Mouse (Mus musculus) thymus, postnatal 36 days (tissue): ENCODE results near the gene CN725425.

Source experiments
- DNase-seq, 2 experiments: peaks; one replicate each; pipeline ENCODE4 v3.0.0; 2022; ENCODE audit warnings: mixed read lengths in 2 of 2

CN725425 gene

DNA sequence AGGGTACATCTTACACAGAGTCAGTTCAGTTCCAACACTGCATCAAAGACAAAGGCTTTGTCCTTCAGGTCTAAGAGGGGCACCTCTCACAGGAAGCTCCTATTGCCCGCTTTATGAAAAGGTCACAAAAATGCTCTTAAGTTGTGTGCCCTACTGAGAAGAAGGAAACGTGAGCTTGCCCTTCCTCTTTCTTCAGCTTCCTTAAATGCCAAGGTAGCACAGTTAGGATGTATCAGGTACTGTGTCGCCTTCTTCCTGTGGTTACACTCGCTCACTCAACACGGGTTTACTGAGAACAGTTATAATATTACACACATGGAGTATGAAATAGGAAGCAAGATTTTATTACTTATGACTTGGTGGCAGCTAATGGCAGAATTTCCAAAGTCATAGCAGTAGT is 38.0 kb downstream of the CN725425 start:
- DNase-seq, result no peak

DNA sequence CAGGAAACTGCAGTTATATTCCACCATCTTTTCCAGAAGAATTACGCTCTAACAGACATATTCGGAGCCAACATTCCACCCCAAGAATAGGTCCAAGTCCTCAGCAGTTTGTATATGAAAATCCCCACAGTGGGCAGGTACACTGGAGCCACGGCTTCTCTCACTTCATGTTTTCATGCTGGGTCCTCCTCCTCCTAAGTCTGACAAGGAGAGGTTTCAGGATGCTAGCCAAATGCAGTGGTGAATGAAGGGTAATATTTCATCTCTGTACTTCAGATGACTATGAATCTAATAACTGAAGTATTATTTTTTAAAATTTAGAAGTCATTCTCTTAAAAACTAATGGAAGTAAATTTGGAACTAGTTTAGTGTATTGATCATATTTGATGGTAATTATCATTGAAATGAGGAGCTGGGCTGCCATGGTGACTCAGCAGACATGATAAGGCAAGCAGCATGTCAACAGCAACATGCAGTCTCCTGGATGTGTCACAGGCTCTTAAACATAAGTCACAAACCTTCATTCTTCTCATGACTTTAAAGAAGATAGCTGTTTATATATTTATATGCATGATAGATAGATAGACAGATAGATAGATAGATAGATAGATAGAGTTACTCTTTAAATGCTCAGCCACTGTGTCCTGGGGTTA is 41.5 kb downstream of the CN725425 start:
- DNase-seq, result no peak

DNA sequence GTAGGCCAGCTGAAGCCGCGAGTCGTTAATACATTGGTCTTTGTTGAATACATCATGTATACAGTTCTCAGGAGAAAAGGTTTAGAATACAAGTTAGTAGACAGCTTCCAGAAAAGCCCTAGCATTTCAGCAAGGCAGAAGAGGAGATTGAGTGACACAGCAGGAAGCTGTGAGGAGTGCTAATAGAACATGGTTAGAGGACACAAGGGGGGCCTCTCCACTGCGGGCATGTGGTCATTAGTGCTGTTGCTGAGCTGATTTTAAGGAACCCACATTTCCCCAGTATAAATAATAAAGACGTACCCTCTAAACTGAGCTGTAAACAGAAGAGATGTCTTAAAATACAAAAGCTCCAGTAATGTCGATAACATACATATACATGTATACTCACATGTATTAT is 51.5 kb downstream of the CN725425 start:
- DNase-seq, result no peak

DNA sequence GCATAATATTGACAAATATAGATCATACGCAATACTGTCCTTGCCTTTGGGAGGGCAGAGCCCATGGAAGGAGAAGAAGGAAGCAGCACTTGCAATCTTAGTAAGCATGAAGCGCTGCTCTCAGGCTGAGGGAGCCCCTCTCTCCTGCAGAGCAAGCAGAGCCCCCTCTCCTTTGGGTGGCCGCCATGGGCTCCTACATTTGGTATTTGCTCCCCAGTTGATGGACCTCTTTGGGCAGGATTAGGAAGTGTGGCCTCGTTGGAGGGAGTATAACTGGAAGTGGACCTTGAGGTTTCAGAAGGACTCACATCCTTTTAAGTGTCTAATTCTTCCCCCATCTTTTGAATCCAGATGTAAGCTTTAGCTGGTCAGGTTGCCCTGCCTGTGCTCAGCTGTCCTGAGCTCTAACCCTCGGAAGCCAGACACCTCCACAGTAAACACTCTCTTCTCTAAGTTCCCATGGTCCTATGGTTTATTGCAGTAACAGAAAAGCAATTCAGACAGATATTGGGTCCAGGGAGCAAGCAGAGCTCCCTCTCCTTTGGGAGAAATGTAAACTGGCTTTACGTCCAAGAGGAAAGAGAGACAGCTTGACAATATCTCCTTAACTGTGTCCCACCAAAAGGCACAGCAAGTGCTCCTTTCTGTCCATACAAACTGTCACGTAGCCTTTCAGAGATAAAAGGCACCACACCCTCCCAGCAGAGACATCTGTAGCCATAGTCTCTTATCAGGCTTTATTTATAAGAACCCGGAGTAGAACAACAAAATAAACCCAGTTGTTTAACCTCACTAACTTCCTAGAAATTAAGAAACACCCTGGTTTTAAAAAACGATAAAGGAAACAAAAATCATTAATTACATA is 52.5 kb downstream of the CN725425 start:
- DNase-seq, result no peak

DNA sequence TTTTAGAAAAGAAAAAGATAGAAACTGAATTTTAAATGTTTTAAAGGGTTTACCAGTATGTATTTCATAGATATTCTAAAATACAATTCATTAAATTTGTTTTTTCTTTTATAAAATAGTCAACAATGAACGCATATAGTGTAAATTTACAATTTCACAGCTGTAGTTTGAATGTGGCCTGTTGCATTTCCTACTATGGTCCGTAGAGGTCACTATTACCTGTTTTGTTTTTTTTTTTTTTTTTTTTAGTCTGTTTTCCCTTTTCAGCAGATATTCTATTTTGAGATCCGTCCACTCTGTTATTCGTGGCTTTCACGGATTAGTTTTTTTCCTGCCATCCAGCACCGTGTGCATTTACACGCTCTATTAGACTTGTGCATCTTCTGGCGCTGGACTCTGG is 53.7 kb downstream of the CN725425 start:
- no peak for DNase-seq

DNA sequence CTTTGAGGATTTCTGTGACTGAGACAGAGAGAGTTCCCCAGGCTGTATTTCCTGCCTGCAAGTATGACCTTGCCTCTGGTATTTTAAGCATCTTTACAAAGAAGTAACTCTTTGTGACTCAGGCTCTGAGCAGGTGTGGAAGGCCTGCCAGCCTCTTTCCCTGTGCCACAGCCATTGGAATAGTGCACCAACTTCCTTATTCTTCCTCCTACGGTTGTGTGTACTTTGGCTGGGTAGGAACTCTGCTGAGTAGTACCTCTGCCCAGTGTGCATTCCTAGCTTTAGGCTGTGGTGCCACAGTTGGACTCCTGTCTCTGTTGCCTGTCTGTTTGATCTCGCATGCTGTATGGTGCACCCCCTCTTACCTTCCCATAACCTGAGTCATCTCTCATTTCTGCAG is 56.0 kb downstream of the CN725425 start:
- no peak for DNase-seq

DNA sequence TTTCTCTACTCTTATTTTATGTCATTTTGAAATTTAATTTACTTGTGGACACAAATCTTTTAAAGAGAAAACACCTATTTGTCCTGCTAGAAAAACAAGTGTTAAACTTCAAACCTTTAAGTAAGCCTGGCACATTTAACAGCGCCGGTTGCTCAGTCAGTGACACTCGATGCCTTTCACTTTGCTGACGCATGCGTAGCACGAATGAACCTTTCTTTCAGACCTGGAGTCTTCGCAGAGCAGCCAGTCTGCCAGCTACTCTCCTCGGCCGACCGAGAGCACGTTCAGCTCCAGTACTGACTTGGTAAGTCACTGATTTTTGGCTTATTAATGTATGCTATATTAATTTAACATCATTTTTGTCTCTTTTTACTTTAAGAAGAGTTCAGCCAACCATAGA is 57.8 kb downstream of the CN725425 start:
- DNase-seq, result no peak

DNA sequence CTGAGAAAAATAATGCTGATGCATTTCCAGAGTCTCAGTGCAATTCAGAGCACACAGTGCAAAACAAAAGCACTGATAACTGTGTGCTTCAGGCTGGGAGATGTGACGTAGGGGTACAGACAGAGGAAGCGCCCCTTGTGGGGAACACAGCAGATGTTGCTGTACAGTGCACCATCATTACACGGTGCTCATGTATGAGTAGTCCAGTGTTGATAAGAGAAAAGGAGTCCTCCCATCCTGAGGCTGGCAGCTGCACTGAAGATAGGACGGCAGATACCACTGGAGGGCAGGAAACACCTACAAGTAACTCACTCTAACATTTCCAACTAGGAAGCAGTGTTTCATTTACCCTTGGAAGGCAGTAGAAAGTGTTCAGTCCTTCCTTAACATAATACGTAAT is 61.3 kb downstream of the CN725425 start:
- no peak for DNase-seq

DNA sequence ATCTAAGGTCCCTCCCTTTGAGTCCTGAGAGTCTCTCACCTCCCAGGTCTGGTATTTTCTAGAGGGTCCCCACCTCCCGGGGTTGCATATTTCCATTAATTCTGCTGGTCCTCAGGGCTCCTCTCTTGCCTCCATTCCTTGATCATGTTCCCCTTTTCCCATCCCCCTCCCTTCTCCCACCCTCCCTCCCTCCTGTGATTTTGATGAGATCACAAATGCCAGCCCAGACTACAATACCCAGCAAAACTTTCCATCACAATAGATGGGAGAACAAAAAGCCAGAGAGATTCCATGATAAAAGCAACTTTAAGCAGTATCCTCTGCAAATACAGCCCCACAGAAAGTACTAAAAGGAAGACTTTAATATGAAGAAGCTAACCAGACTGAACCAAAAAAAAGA is 64.6 kb downstream of the CN725425 start:
- DNase-seq, result no peak

DNA sequence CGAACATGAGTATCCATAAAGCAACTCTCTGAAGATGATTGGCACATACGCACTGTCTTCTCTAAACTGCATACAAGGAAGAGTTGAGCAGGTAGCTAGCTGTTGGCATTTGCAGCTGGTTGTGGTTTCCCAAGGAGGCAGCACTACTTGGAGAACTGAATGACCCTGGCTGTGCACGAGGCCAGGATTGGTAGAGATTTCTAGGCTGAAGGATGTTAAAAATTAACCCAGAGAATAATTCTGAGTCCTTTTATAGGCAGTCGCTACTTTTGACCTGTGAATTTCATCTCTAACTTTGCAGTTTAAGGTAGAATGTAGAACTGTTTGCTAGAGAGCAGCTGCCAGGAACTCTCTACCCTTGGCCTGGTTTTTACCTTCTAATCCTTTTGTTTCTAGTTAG is 69.2 kb downstream of the CN725425 start:
- no peak for DNase-seq

DNA sequence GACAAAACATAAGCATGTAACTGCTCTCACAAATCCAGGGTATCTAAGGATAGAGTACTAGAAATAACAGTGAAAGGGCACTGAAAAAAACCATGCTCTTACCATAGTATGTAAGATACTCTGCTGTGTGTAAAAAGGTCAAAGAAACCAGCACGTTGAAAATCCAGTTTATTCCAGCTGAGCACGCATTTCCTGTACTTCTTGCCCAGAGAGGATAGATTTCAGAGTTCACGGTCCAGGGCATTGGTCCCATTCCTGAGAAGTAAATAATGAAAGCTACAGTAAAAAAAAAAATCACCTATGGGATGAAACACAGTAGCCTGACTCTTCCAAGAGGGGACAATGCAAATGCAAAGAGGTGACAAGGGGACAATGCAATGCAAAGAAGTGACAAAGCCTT is 76.7 kb downstream of the CN725425 start:
- no peak for DNase-seq

DNA sequence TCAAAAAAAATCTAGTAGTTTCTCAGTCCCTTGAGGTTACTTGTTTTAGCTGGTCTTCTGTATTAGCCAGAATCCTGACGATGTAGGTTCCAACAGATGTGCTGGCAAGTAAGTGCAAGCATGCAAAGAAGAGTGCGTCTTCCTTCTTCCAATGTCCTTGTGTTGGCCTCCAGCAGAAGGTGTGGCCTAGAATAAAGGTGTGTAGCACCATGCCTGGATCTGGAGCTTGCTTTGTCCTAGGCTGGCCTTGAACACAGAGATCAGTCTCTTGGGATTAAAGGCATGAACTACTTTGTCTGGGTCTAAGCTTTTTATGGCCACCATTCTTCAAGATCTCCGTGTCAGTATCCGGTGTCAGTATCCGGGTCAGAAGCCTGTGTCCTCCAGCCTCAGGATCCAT is 80.3 kb downstream of the CN725425 start:
- DNase-seq, result no peak

DNA sequence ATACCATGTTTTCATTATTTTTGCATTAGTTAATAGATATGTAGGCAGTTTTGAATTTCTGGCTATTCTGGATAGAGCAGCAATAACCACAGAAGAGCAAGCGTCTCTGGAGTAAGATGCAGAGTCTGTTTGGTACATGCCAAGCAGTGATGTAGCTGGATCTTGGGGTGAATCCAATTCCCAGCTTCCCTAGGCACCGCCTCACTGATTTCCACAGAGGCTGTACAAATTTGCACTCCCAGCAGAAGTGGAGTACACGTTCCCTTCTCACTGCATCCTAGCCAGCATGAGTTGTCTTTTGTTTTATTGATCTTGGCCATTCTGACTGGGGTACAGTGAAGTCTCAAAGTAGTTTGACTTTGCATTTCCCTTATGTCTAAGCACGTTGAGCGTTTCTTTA is 82.2 kb downstream of the CN725425 start:
- no peak for DNase-seq

DNA sequence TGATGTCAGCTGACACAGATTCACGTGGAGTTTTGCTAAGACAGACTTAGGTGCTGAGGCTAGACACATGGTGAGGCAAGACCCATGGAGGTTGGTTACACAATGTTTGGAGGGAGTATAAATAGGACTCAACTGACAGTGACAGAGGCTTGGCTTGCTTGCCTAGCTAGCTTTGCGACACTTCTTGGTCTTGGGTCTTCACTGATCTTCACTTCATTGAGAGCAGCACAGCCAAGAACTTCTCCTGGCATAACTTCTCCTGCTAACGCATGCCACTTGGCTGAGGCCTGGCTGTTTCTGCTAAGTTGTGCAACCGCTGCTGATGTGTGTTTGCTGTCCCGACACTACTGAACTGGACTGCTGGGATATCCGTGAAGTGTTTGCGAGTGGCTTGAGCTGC is 83.5 kb downstream of the CN725425 start:
- DNase-seq, result no peak

DNA sequence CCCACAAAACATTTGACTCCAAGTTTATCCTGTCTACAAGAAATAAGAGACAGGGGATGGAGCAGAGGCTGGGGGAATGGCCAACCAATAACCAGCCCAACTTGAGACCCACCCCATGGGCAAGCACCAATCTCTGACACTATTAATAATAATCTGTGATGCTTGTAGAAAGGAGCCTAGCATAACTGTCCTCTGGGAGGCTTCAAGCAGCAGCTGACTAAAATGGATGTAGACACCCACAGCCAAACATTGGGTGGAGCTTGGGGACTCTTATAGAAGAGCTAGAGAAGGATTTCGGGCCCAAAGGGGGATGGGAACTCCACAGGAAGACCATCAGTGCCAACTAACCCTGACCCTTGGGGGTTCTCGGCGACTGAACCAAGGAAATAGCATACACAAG is 84.1 kb downstream of the CN725425 start:
- DNase-seq, result no peak

DNA sequence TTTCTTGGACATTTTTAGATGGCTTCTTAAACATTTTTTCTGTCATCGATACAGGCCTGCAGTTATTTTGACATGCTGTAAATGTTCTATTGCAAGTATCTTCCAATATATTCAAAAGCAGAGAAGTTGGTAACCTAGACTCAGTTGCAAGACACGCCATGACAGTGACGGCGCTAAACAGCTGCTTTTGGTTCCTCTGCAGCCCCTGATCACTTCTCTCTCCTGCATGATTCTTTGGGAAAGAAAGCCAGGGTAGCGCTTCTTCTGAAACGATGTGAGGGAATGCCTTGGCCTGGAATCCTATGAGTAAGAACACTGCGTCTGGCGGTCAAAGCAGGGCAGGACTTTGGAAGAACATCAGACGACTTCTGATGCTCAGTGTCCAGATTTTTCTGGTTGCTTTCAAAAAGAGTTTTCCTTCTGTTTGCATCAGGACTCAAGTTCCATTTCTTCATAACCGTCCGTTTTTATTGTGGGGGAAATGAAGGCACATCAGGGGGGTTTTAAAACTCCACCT is 100.1 kb downstream of the CN725425 start:
- DNase-seq, result no peak

DNA sequence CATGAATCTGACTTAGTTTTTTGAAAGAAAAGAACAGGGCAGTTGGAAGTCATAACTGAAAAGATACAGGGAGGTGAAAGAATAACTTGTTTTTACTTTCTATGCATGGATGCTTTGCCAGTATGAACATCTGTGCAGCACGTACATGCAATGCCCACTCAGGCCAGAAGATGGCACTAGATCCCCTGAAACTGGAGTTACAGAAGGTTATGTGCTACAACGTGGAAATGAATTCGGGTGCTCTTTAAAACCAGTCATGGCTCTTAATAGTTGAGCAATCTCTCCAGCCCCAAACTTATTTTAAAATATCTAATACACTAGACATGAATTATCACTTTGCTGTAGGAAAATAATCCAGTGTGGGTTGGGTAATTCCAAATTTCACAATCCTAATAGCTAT is 102.1 kb downstream of the CN725425 start:
- peak; percentile 51 to 63 for DNase-seq

DNA sequence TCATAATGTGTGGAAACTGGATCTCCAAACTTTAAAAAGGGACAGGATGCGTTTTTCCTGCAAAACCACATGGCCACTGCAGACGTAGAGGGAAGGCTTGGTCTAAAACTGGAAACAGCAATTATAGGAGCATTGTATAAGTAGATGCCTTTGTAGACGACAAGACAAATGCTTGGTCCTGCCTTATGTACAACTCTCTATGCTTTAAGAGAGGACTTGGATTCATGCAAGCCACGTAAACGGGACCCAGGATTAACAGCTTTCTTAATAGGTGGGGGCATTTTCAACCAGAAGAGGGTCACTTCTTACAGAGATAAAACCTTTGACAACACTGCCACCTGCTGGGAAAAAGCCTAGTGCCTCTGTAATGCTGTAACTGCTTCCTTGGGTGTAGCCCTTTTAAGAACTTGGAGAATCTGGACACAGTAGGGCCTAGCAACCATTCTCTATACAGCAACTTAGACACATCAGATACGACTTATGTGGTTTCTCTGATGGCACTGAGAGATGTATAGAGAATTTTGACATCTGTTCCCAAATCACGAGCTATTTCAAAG is 105.1 kb downstream of the CN725425 start:
- no peak for DNase-seq
